Mouse (Mus musculus) MEL (cell line): Measurements from ENCODE around the gene Neurl2. TPM values are rescaled to one million over a fixed set of nuclear protein-coding genes. Genes with fewer than 3 reads are reported as not detected.

Experiments
- DNase-seq: peaks from one replicate; pipeline ENCODE4 v3.0.0; 2011; ENCODE audit warnings: low read depth, low spot score
- H3K27ac ChIP-seq: 2 replicates; pipeline ENCODE4 v1.5.1; 2012; ENCODE audit warnings: low read depth, mild to moderate bottlenecking, control low read depth, low read length, moderate library complexity; ENCODE audit not compliant: control insufficient read depth
- H3K27me3 ChIP-seq, 2 experiments: fragments of 150-350 bp in 1 of 2; sonication (generic) in 1 of 2; 2 replicates each; pipeline ENCODE4 v1.6.1; 2012; ENCODE audit warnings: low read length in 2 of 2, mild to moderate bottlenecking in 2 of 2, improper control_type of control experiment in 1 of 2, moderate library complexity in 1 of 2; ENCODE audit not compliant: insufficient read depth in 2 of 2, control insufficient read depth in 1 of 2
- H3K36me3 ChIP-seq, 2 experiments: 2 replicates each; pipeline ENCODE4 v1.6.1; 2012 to 2014; ENCODE audit warnings: low read length in 2 of 2, improper control_type of control experiment in 1 of 2, inconsistent platforms in 1 of 2, mild to moderate bottlenecking in 1 of 2; ENCODE audit not compliant: insufficient read depth in 2 of 2, control insufficient read depth in 1 of 2
- H3K4me1 ChIP-seq, 2 experiments: fragments of 150-350 bp in 1 of 2; sonication (generic) in 1 of 2; 2 replicates each; pipeline ENCODE4 v1.6.1; 2012; ENCODE audit warnings: low read length in 2 of 2, improper control_type of control experiment in 1 of 2, mild to moderate bottlenecking in 1 of 2; ENCODE audit not compliant: insufficient read depth in 2 of 2, control insufficient read depth in 1 of 2
- H3K4me3 ChIP-seq, 2 experiments: fragments of 150-350 bp in 1 of 2; sonication (generic) in 1 of 2; 2 replicates each; pipeline ENCODE4 v1.5.1; 2012; ENCODE audit warnings: low read depth in 2 of 2, low read length in 2 of 2, mild to moderate bottlenecking in 2 of 2, moderate library complexity in 2 of 2, control low read depth in 1 of 2, improper control_type of control experiment in 1 of 2; ENCODE audit not compliant: control insufficient read depth in 1 of 2, insufficient read depth in 1 of 2
- H3K79me2 ChIP-seq: 2 replicates; pipeline ENCODE4 v1.6.1; 2012; ENCODE audit warnings: mild to moderate bottlenecking, low read length, moderate library complexity; ENCODE audit not compliant: control insufficient read depth, poor library complexity, insufficient read depth
- H3K9ac ChIP-seq: 2 replicates; pipeline ENCODE4 v1.6.1; 2012; ENCODE audit warnings: low read depth, mild to moderate bottlenecking, control low read depth, low read length, moderate library complexity; ENCODE audit not compliant: control insufficient read depth, poor library complexity, severe bottlenecking
- H3K9me3 ChIP-seq: fragments of 150-350 bp; sonication (generic); replicated peaks from 2 replicates; pipeline ENCODE4 v1.6.1; 2012; ENCODE audit warnings: mild to moderate bottlenecking, low read length, improper control_type of control experiment, moderate library complexity; ENCODE audit not compliant: insufficient read depth
- CHD2 ChIP-seq: IDR thresholded peaks from 2 replicates; pipeline ENCODE4 v1.6.1; 2011; ENCODE audit warnings: low read length, improper control_type of control experiment
- ELF1 ChIP-seq: IDR thresholded peaks from 2 replicates; pipeline ENCODE4 v1.6.1; 2014; ENCODE audit warnings: low read depth, mild to moderate bottlenecking, inconsistent platforms, low read length, improper control_type of control experiment, moderate library complexity
- ETS1 ChIP-seq: IDR thresholded peaks from 2 replicates; pipeline ENCODE4 v1.6.1; 2012; ENCODE audit warnings: low read depth, mild to moderate bottlenecking, inconsistent platforms, low read length, improper control_type of control experiment, moderate library complexity
- KAT2A ChIP-seq: conservative IDR thresholded peaks from 2 replicates; pipeline ENCODE4 v1.6.1; 2012; ENCODE audit warnings: low read depth, low read length, improper control_type of control experiment, inconsistent platforms
- MAFK ChIP-seq: IDR thresholded peaks from 2 replicates; pipeline ENCODE4 v1.6.1; 2011; ENCODE audit warnings: low read depth, mild to moderate bottlenecking, low read length, improper control_type of control experiment, borderline replicate concordance
- MAX ChIP-seq: IDR thresholded peaks from 2 replicates; pipeline ENCODE4 v1.6.1; 2011; ENCODE audit warnings: low read length, improper control_type of control experiment
- MAZ ChIP-seq: IDR thresholded peaks from 2 replicates; pipeline ENCODE4 v1.6.1; 2012; ENCODE audit warnings: low read depth, mild to moderate bottlenecking, inconsistent platforms, low read length, improper control_type of control experiment
- NRF1 ChIP-seq: IDR thresholded peaks from 2 replicates; pipeline ENCODE4 v1.6.1; 2014; ENCODE audit warnings: low read depth, mild to moderate bottlenecking, inconsistent platforms, low read length, improper control_type of control experiment, moderate library complexity; ENCODE audit not compliant: poor library complexity, insufficient read depth, severe bottlenecking
- POLR2A ChIP-seq, 2 experiments: IDR thresholded peaks; 2 replicates each; pipeline ENCODE4 v1.6.1; 2011 to 2012; ENCODE audit warnings: low read length in 2 of 2, mild to moderate bottlenecking in 2 of 2, control low read depth in 1 of 2, improper control_type of control experiment in 1 of 2, low read depth in 1 of 2, moderate library complexity in 1 of 2; ENCODE audit not compliant: control insufficient read depth in 1 of 2, insufficient read depth in 1 of 2, poor library complexity in 1 of 2
- RAD21 ChIP-seq: IDR thresholded peaks from 2 replicates; pipeline ENCODE4 v1.6.1; 2011; ENCODE audit warnings: mild to moderate bottlenecking, low read depth, low read length, improper control_type of control experiment
- SIN3A ChIP-seq: IDR thresholded peaks from 2 replicates; pipeline ENCODE4 v1.6.1; 2012; ENCODE audit warnings: low read length, improper control_type of control experiment, inconsistent platforms
- TAL1 ChIP-seq: IDR thresholded peaks from 2 replicates; pipeline ENCODE4 v1.6.1; 2012; ENCODE audit warnings: mild to moderate bottlenecking, inconsistent platforms, low read length, moderate library complexity, mixed read lengths
- TCF12 ChIP-seq: IDR thresholded peaks from 2 replicates; pipeline ENCODE4 v1.6.1; 2014; ENCODE audit warnings: low read depth, mild to moderate bottlenecking, inconsistent platforms, low read length, improper control_type of control experiment, moderate library complexity
- UBTF ChIP-seq: IDR thresholded peaks from 2 replicates; pipeline ENCODE4 v1.6.1; 2012; ENCODE audit warnings: low read depth, mild to moderate bottlenecking, inconsistent platforms, low read length, improper control_type of control experiment, moderate library complexity, borderline replicate concordance; ENCODE audit not compliant: insufficient read depth
- ZKSCAN1 ChIP-seq: IDR thresholded peaks from 2 replicates; pipeline ENCODE4 v1.6.1; 2012; ENCODE audit warnings: low read depth, mild to moderate bottlenecking, inconsistent platforms, low read length, improper control_type of control experiment, moderate library complexity
- ZMIZ1 ChIP-seq: IDR thresholded peaks from 2 replicates; pipeline ENCODE4 v1.6.1; 2012; ENCODE audit warnings: low read depth, mild to moderate bottlenecking, inconsistent platforms, low read length, improper control_type of control experiment, moderate library complexity
- ZNF384 ChIP-seq: IDR thresholded peaks from 2 replicates; pipeline ENCODE4 v1.6.1; 2012; ENCODE audit warnings: low read depth, mild to moderate bottlenecking, inconsistent platforms, low read length, improper control_type of control experiment
- polyA plus RNA-seq, 2 experiments: library from polyadenylated mRNA; stranded (reverse) in 1 of 2; unstranded in 1 of 2; fragments of >175 nt in 1 of 2; fragments of >200 nt in 1 of 2; gene quantifications; 2 replicates each; pipeline versions ENCODE4 v1.2.1 to v1.2.4; 2012; ENCODE audit warnings: low replicate concordance in 2 of 2, low read depth in 1 of 2; ENCODE audit not compliant: insufficient read length in 2 of 2, insufficient read depth in 1 of 2, missing spikeins in 1 of 2
- total RNA-seq: library from RNA; depleted of rRNA; stranded (reverse); fragments of 300-350 nt; gene quantifications from 2 replicates; pipeline ENCODE4 v1.2.3, GENCODE M21; 2012

Neurl2 gene
- total and polyA plus RNA-seq, 3 experiments = 1.6 to 2.6 TPM; not detected in 1

- TF ChIP-seq MAZ (peak; percentile 37; the same call in 1 of the 2 replicates), NRF1 (no peak), ZNF384 (no peak), MAX (no peak), RAD21 (no peak), SIN3A (peak; percentile 55), ZMIZ1 (no peak), UBTF (no peak), MAFK (no peak), TCF12 (peak; percentile 86)
Measured at GRCm38 (mm10) chr2:164862179-164862861, 29.1 kb upstream of the Neurl2 start (continued).

- Histone ChIP-seq H3K27me3 (no peaks in the 10 kb centered on the region), H3K9me3 (no peaks in the 10 kb centered on the region), H3K4me3 (no peak overlapping the region), H3K27ac (no peak overlapping the region), H3K79me2 (no peaks in the 10 kb centered on the region; the same call in 1 of the 2 replicates), H3K9ac (no peak overlapping the region), H3K36me3 (peaks cover 0 to 25% of the 10 kb centered on the region in 2 experiments; a peak in 2 of 4 replicates)
- TF ChIP-seq KAT2A = no peak
- no peak for TF ChIP-seq MAZ
- TF ChIP-seq MAFK = no peak
- no peak for TF ChIP-seq CHD2
- no peak for TF ChIP-seq POLR2A (IDR thresholded peaks at IDR 0.05; ENCODE audit: control insufficient read depth in 1 of 2, insufficient read depth in 1 of 2, low read depth in 1 of 2, low read length in 2 of 2, poor library complexity in 1 of 2)
- TF ChIP-seq SIN3A = no peak
- TF ChIP-seq ZKSCAN1 = no peak
- TF ChIP-seq ETS1 = no peak
- no peak for TF ChIP-seq ZNF384
- no peak for TF ChIP-seq NRF1
- no peak for TF ChIP-seq TAL1
- TF ChIP-seq RAD21 = no peak
- TF ChIP-seq ELF1 = no peak
- no peak for TF ChIP-seq ZMIZ1
- TF ChIP-seq, all 39 proteins: peak for 0
- DNase-seq = no peak
- peaks cover 21 to 38% of the 10 kb centered on the region in 2 experiments for H3K4me1 ChIP-seq
Measured at GRCm38 (mm10) chr2:164861094-164861493, 27.8 kb upstream of the Neurl2 start.
